Mouse (Mus musculus) E14TG2a.4 (cell line): ENCODE results near the gene Gm3646.

Experiments
- CTCF ChIP-seq: conservative IDR thresholded peaks from 2 replicates; pipeline ENCODE4 v1.5.1; 2014; ENCODE audit warnings: low read length
- POU5F1 ChIP-seq: IDR thresholded peaks from 2 replicates; pipeline ENCODE4 v1.6.1; 2014; ENCODE audit warnings: low read length, borderline replicate concordance

- no peak for TF ChIP-seq CTCF
- no peak for TF ChIP-seq POU5F1
These were observed 343 bp downstream of the Gm3646 start for GRCm38 (mm10) chr1:39804789-39805188.
